Mouse (Mus musculus): ENCODE measurements around the gene Rnf145. TPM values are rescaled to one million over a fixed set of nuclear protein-coding genes. Genes with fewer than 3 reads are reported as not detected.

Rnf145 gene
- polyA plus RNA-seq, 1 experiment from 2014 or later = 104 TPM

- H3K27ac ChIP-seq (replicated peaks; ENCODE audit: low read depth, low read length) = no peak overlapping the region
- H3K27me3 ChIP-seq (ENCODE audit: control insufficient read depth, insufficient read depth, low read length) = no peaks in the 10 kb centered on the region
- ATAC-seq (replicated peaks; ENCODE audit: insufficient number of reproducible peaks, low FRiP score, low TSS enrichment, low read depth) (no peak), DNase-seq (ENCODE audit: low spot score) (no peak)
- H3K9me3 ChIP-seq (replicated peaks; ENCODE audit: control insufficient read depth, low read length) = no peaks in the 10 kb centered on the region
- no peaks in the 10 kb centered on the region for H3K4me1 ChIP-seq (ENCODE audit: control insufficient read depth, insufficient read depth, low read length)
- H3K4me2 ChIP-seq (ENCODE audit: low read depth, low read length) = no peak overlapping the region
- WGBS = 95% methylated on average over 17 of the region's 17 CpGs
- H3K4me3 ChIP-seq (ENCODE audit: low read depth, low read length) = no peak overlapping the region
- H3K36me3 ChIP-seq (replicated peaks; ENCODE audit: control insufficient read depth, insufficient read depth, low read depth, low read length) = no peaks in the 10 kb centered on the region; the same call in 1 of the 2 replicates
- H3K9ac ChIP-seq (replicated peaks; ENCODE audit: low read length) = no peak overlapping the region
These were observed 14.3 kb downstream of the Rnf145 start for GRCm38 (mm10) chr11:44532846-44533781.

DNA sequence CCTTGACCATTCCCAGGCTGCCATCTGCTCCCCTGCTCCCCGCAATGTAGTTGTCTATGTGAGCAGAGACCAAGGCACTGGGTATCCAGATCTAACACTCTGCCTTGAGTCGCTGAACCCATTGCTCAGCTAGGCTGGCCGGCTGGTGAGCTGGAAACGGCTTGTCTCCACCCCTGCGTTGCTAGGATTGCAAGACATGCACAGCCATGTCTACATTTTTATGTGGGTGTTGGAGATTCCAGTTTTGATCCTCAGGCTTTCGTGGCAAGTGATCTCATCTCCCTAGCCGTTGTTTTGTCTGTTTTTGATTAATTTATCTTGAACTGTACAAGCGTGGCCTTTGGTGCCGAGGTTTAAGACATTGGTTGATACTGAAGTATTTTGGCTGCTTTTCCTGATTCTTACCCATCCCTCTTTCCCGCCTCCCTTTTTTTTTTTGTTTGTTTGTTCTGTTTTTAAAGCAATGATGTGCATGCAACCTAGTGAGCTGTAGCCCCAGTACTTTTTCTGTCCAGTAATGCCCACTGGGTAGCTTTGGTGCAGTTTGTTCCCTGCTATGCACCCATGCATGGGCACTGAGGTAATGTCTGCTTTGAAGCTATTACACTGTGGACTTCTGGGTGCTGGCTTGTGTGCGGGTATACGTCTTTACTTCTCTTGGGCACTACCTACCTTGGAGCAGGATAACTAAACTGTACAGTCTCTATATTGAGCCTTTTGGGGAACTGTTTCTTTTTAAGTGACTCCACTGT is 16.4 kb downstream of the Rnf145 start:
- H3K27me3 ChIP-seq (ENCODE audit: control insufficient read depth, insufficient read depth, low read length) = no peaks in the 10 kb centered on the region
- no peaks in the 10 kb centered on the region; the same call in 1 of the 2 replicates for H3K36me3 ChIP-seq (replicated peaks; ENCODE audit: control insufficient read depth, insufficient read depth, low read depth, low read length)
- no peak for DNase-seq (ENCODE audit: low spot score)
- ATAC-seq (replicated peaks; ENCODE audit: insufficient number of reproducible peaks, low FRiP score, low TSS enrichment, low read depth) = no peak
- H3K9ac ChIP-seq (replicated peaks; ENCODE audit: low read length) = no peak overlapping the region
- H3K9me3 ChIP-seq (replicated peaks; ENCODE audit: control insufficient read depth, low read length) = no peaks in the 10 kb centered on the region
- 82% methylated on average over 12 of the region's 12 CpGs for WGBS
- no peak overlapping the region for H3K4me2 ChIP-seq (ENCODE audit: low read depth, low read length)
- peaks cover 3% of the 10 kb centered on the region; the same call in 1 of the 2 replicates for H3K4me1 ChIP-seq (ENCODE audit: control insufficient read depth, insufficient read depth, low read length)
- no peak overlapping the region for H3K27ac ChIP-seq (replicated peaks; ENCODE audit: low read depth, low read length)
- H3K4me3 ChIP-seq (ENCODE audit: low read depth, low read length) = no peak overlapping the region

- no peak overlapping the region for H3K9ac ChIP-seq (replicated peaks; ENCODE audit: low read length)
- ATAC-seq (replicated peaks; ENCODE audit: insufficient number of reproducible peaks, low FRiP score, low TSS enrichment, low read depth) (no peak), DNase-seq (ENCODE audit: low spot score) (no peak)
- H3K27me3 ChIP-seq (ENCODE audit: control insufficient read depth, insufficient read depth, low read length) = no peaks in the 10 kb centered on the region
- no peaks in the 10 kb centered on the region for H3K9me3 ChIP-seq (replicated peaks; ENCODE audit: control insufficient read depth, low read length)
- peaks cover 3% of the 10 kb centered on the region; the same call in 1 of the 2 replicates for H3K4me1 ChIP-seq (ENCODE audit: control insufficient read depth, insufficient read depth, low read length)
- no peak overlapping the region for H3K27ac ChIP-seq (replicated peaks; ENCODE audit: low read depth, low read length)
- no peak overlapping the region for H3K4me2 ChIP-seq (ENCODE audit: low read depth, low read length)
- 93% methylated on average over 7 of the region's 7 CpGs for WGBS
- no peaks in the 10 kb centered on the region; the same call in none of the 2 replicates for H3K36me3 ChIP-seq (replicated peaks; ENCODE audit: control insufficient read depth, insufficient read depth, low read depth, low read length)
- H3K4me3 ChIP-seq (ENCODE audit: low read depth, low read length) = no peak overlapping the region
These were observed 18.6 kb downstream of the Rnf145 start for GRCm38 (mm10) chr11:44537403-44537802.

DNA sequence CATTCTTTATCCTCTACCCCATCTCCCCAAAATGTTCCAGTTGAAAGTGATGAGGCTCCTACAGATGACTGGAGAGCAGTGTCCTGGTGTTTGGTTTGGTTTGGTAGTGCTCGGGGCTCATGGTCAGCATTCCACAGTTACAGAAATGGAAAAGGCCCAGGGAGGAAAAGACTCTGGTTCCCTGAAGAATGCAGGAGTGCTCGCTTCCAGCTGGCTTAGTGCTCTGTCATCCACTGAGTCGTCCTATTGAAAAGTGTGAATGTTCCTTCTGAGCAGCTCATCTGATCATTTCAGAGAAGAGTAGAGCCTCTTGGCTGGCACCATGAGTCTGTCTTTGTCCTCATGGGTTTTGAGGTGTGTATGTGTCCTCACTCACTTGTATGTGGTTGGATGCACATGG is 19.3 kb downstream of the Rnf145 start:
- H3K27me3 ChIP-seq (ENCODE audit: control insufficient read depth, insufficient read depth, low read length) = no peaks in the 10 kb centered on the region
- peaks cover 3% of the 10 kb centered on the region; the same call in 1 of the 2 replicates for H3K4me1 ChIP-seq (ENCODE audit: control insufficient read depth, insufficient read depth, low read length)
- WGBS = 84% methylated on average over 3 of the region's 3 CpGs
- H3K9ac ChIP-seq (replicated peaks; ENCODE audit: low read length) = no peak overlapping the region
- H3K36me3 ChIP-seq (replicated peaks; ENCODE audit: control insufficient read depth, insufficient read depth, low read depth, low read length) = no peaks in the 10 kb centered on the region; the same call in none of the 2 replicates
- H3K4me3 ChIP-seq (ENCODE audit: low read depth, low read length) = no peak overlapping the region
- no peak overlapping the region for H3K27ac ChIP-seq (replicated peaks; ENCODE audit: low read depth, low read length)
- H3K9me3 ChIP-seq (replicated peaks; ENCODE audit: control insufficient read depth, low read length) = no peaks in the 10 kb centered on the region
- no peak for DNase-seq (ENCODE audit: low spot score)
- H3K4me2 ChIP-seq (ENCODE audit: low read depth, low read length) = no peak overlapping the region
- ATAC-seq (replicated peaks; ENCODE audit: insufficient number of reproducible peaks, low FRiP score, low TSS enrichment, low read depth) = no peak

- no peaks in the 10 kb centered on the region for H3K9me3 ChIP-seq (replicated peaks; ENCODE audit: control insufficient read depth, low read length)
- 92% methylated on average over 10 of the region's 10 CpGs for WGBS
- no peak overlapping the region for H3K4me3 ChIP-seq (ENCODE audit: low read depth, low read length)
- no peak overlapping the region for H3K4me2 ChIP-seq (ENCODE audit: low read depth, low read length)
- H3K27ac ChIP-seq (replicated peaks; ENCODE audit: low read depth, low read length) = no peak overlapping the region
- DNase-seq (ENCODE audit: low spot score) (no peak), ATAC-seq (replicated peaks; ENCODE audit: insufficient number of reproducible peaks, low FRiP score, low TSS enrichment, low read depth) (no peak)
- H3K4me1 ChIP-seq (ENCODE audit: control insufficient read depth, insufficient read depth, low read length) = peaks cover 3% of the 10 kb centered on the region; the same call in 1 of the 2 replicates
- H3K9ac ChIP-seq (replicated peaks; ENCODE audit: low read length) = no peak overlapping the region
- no peaks in the 10 kb centered on the region; the same call in none of the 2 replicates for H3K36me3 ChIP-seq (replicated peaks; ENCODE audit: control insufficient read depth, insufficient read depth, low read depth, low read length)
- no peaks in the 10 kb centered on the region for H3K27me3 ChIP-seq (ENCODE audit: control insufficient read depth, insufficient read depth, low read length)
These were observed 19.9 kb downstream of the Rnf145 start for GRCm38 (mm10) chr11:44538501-44539290.

DNA sequence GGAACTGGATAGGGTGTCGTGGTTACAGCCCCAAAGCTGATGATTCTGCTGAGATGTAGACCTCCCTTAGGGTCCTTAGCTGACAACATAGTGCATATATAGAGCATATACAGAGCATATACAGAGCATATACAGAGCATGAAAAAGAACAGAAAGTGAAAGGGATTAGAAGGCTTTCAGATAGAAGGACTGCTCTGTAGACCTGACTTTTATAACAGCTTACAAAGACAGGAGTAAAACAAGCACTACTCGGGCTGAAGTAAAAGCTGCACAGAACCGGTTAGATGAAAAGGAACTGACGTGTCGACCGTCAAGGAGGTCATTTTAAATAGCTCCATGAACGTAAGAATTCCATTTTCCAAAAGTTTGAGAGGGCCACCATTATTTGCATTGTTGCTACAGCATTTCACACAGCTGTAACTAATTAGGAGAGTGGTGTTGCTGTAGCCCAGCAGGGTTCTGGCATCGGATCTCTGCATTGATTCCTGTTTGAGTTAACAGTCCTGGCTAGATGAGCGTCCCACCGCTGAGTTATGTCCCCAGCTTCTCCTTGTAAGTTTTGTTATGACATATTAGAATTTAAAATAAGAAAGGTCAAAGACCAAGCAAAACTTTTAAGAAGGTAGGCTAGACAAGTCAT is 20.6 kb downstream of the Rnf145 start:
- no peak overlapping the region for H3K9ac ChIP-seq (replicated peaks; ENCODE audit: low read length)
- H3K4me3 ChIP-seq (ENCODE audit: low read depth, low read length) = no peak overlapping the region
- no peaks in the 10 kb centered on the region for H3K27me3 ChIP-seq (ENCODE audit: control insufficient read depth, insufficient read depth, low read length)
- no peak overlapping the region for H3K4me2 ChIP-seq (ENCODE audit: low read depth, low read length)
- no peak for ATAC-seq (replicated peaks; ENCODE audit: insufficient number of reproducible peaks, low FRiP score, low TSS enrichment, low read depth)
- WGBS = 47% methylated on average over 10 of the region's 10 CpGs
- H3K4me1 ChIP-seq (ENCODE audit: control insufficient read depth, insufficient read depth, low read length) = peaks cover 3% of the 10 kb centered on the region; the same call in 1 of the 2 replicates
- H3K27ac ChIP-seq (replicated peaks; ENCODE audit: low read depth, low read length) = no peak overlapping the region
- peak; percentile 59 for DNase-seq (ENCODE audit: low spot score)
- H3K36me3 ChIP-seq (replicated peaks; ENCODE audit: control insufficient read depth, insufficient read depth, low read depth, low read length) = no peaks in the 10 kb centered on the region; the same call in none of the 2 replicates
- H3K9me3 ChIP-seq (replicated peaks; ENCODE audit: control insufficient read depth, low read length) = no peaks in the 10 kb centered on the region

- H3K27ac ChIP-seq (replicated peaks; ENCODE audit: low read depth, low read length) = no peak overlapping the region
- peaks cover 3% of the 10 kb centered on the region; the same call in 1 of the 2 replicates for H3K4me1 ChIP-seq (ENCODE audit: control insufficient read depth, insufficient read depth, low read length)
- WGBS = 90% methylated on average over 9 of the region's 9 CpGs
- H3K9me3 ChIP-seq (replicated peaks; ENCODE audit: control insufficient read depth, low read length) = no peaks in the 10 kb centered on the region
- DNase-seq (ENCODE audit: low spot score) (no peak), ATAC-seq (replicated peaks; ENCODE audit: insufficient number of reproducible peaks, low FRiP score, low TSS enrichment, low read depth) (no peak)
- no peaks in the 10 kb centered on the region; the same call in none of the 2 replicates for H3K36me3 ChIP-seq (replicated peaks; ENCODE audit: control insufficient read depth, insufficient read depth, low read depth, low read length)
- no peak overlapping the region for H3K9ac ChIP-seq (replicated peaks; ENCODE audit: low read length)
- H3K27me3 ChIP-seq (ENCODE audit: control insufficient read depth, insufficient read depth, low read length) = no peaks in the 10 kb centered on the region
- no peak overlapping the region for H3K4me2 ChIP-seq (ENCODE audit: low read depth, low read length)
- no peak overlapping the region for H3K4me3 ChIP-seq (ENCODE audit: low read depth, low read length)
These were observed 21.5 kb downstream of the Rnf145 start for GRCm38 (mm10) chr11:44540243-44540642.

All from embryonic facial prominence, embryonic 11.5 days (tissue).